Mouse (Mus musculus): ENCODE measurements around the gene Ccr1.

The Ccr1 gene

GRCm38 (mm10) chr9:123926041-123926440 is 42.5 kb downstream of the Ccr1 start:
- DNase-seq (ENCODE audit: low spot score): peak; percentile 32

GRCm38 (mm10) chr9:123925101-123925946 is 43.2 kb downstream of the Ccr1 start:
- peak; percentile 84 for DNase-seq (ENCODE audit: low spot score)

GRCm38 (mm10) chr9:123924589-123925066 is 43.9 kb downstream of the Ccr1 start:
- peak; percentile 86 for DNase-seq (ENCODE audit: low spot score)

- peak; percentile 71 for DNase-seq (ENCODE audit: low spot score)
Observed at GRCm38 (mm10) chr9:123924035-123924434, 44.5 kb downstream of the Ccr1 start.

GRCm38 (mm10) chr9:123923146-123923991 is 45.1 kb downstream of the Ccr1 start:
- peak; percentile 72 for DNase-seq (ENCODE audit: low spot score)

Data from testis, postnatal 14 days (tissue).